Mouse (Mus musculus): ENCODE measurements around the gene Kdm3a.

The Kdm3a gene

DNA sequence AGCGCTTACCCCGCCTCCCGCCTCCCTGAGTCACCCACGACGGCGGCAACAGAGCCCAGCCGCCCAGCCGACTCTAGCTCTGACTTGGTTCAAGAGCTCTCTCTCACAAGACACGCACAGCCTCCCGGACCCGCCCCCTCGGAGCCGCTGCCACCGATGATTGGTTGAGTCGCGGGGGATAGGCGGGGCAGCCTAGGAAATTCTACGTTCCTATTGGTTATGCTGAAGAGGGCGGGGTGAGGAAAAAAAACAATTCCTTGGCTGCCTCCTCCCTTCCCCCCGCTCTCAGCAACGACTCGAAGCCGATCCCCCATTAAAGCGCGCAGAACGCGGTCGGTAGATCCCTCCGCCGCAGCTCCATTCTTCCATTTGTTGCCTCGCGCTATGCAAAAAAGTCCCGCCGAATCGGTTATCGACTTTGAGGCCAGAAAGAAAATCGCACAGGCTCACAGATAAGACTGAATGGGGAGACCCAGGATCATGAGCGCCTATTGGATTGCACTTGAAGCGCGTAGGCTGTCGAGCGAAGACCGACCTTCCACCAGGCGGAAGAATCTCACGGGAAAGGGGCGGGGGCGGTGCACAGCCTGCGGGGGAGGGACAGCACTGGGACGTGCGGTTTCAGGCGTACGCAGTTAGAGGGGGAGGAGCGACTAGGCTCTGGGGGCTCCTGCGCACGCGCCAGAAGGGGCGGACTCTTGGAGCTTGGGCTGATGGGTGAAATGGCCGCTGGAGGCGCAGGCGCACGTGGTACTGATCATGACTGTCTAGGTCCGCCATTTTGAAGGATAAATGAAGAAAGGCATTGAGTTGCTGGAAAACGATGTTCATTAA is at the start of gene Kdm3a:
Gene Kdm3a (minus strand): TSS at position 162 of the 834 bp plus-strand sequence.
- ChIA-PET POLR2A (interaction anchor here (0.5 to 11.6 kb wide), 87 partner anchors 8 to 809 kb away, joined by 3 to 244 read pairs (median 4); partner anchors contain the start of genes Chmp3 (in 3 of the 4), Immt (in 3 of the 4), Krcc1 (in 3 of the 4) and Rmnd5a (in 3 of the 4)), CTCF (interaction anchor here in 3 of 4 experiments (0.6 to 1.2 kb wide), 6 partner anchors 24 to 334 kb away, joined by 3 to 15 read pairs (median 3); no protein-coding TSS in a partner anchor)

DNA sequence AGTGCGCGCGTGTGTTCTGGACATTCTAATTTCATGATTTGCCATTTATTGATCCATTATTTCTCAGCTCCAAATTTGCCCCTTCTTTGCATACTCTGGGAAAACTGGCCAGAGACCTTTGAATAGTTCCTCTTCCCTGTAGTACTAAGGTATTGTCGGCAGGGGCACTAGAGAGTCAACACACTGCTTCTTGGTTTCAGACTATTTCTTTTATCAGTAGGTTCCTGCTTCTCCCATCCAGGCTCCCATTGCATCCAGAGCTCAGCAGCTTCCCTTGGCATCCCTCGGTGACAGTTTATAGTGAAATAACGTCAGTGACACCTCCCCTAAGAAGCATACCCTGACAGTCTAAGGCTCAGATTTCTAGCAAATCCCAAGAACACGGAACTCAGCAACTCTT is 46.1 kb upstream of the Kdm3a start:
- CTCF ChIA-PET: interaction anchor here (0.6 to 1.5 kb wide), 5 partner anchors 12 to 125 kb away, joined by 3 to 4 read pairs (median 4); no protein-coding TSS in a partner anchor
- POLR2A ChIA-PET: no interaction called here

DNA sequence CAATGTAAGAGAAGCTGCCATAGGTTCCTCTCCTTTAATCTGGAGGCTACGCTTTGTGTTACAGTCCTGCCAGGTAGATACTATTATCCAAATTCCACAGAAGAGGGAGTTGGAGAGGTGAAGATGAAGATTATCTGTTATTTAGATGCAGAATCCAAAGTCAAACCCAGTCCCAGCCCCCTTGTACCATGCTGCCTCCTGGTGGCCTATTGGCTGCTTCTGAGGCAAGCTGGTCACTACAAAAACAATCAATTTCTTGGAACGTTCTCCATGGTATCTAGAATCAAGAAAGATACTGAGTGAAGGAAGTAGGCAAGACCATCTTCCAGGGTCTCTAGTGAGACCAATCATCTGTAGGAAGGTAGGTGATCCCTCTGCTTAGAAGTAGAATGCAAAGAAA is 40.4 kb upstream of the Kdm3a start:
- POLR2A ChIA-PET: interaction anchor here in 2 of 4 experiments (0.6 to 0.8 kb wide), 2 partner anchors 10 to 84 kb away, joined by 3 read pairs; no protein-coding TSS in a partner anchor
- CTCF ChIA-PET: interaction anchor here in 3 of 4 experiments (0.6 to 1.5 kb wide), 7 partner anchors 10 to 529 kb away, joined by 3 to 6 read pairs (median 3); partner anchors contain the start of gene Thnsl2 (in 1 of the 3)

DNA sequence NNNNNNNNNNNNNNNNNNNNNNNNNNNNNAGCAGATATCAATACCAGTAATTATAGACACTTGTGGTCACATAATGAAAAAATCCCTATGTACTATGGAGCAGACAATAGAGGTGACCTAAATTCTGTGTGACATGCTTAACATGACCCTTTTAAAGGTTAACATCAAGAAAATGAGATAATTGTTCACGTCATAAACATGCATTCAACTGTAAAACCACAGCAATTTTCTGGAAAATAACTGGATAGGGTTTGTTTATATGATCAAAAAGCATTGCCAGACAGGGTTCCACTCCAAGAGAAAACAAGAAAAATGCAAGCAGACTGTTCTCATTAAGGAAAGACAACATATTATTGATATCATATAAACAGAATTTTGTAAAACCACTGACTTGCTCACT is 31.7 kb upstream of the Kdm3a start:
- ChIA-PET CTCF (interaction anchor here in 1 of 4 experiments (0.5 kb wide), 1 partner anchor 394 kb away, joined by 3 read pairs; no protein-coding TSS in a partner anchor), POLR2A (no interaction called here)

DNA sequence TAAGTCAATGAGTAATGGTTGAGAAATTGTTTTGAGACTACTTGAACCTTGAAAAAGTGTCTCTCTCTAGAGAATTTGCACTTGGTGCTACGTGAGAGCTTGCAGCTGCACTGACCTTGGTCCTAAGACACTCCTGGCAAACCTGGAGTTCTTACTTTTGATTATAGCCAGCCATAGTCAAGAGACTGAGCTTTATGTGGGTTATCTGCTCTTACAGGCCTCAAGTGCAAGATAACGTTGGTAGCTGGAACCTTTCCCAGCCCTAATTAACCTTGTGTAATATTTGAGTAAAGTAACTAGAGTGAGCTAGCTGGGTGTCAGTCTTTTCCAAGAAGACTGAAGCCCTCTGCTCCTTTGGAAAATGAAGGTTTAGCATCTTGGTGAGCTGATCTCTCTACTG is 25.5 kb upstream of the Kdm3a start:
- CTCF ChIA-PET: interaction anchor here in 1 of 4 experiments (0.5 kb wide), 1 partner anchor 146 kb away, joined by 3 read pairs; no protein-coding TSS in a partner anchor
- POLR2A ChIA-PET: interaction anchor here in 1 of 4 experiments (1.1 kb wide), 1 partner anchor 114 kb away, joined by 3 read pairs; no protein-coding TSS in a partner anchor

DNA sequence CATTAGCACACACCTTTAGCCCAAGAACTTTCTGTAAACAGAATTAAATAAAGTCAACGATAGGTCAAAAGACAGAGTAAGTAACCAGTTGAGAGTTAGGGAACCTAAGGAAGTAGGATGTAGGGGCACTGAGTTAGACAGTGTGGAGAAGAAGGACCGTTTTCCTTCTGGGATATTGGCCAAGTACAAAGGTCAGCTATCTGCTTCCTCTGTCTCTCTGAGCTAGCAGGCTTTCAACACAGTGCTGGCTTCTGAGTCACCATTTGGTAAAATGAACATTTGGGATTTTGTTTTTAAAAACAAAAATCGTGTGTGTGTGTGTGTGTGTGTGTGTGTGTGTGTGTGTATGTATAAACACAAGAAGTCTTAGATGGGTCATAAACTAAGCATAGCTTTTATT is 23.0 kb upstream of the Kdm3a start:
- POLR2A ChIA-PET: interaction anchor here in 3 of 4 experiments (0.5 to 1.6 kb wide), 5 partner anchors 14 to 74 kb away, joined by 3 to 5 read pairs (median 3); no protein-coding TSS in a partner anchor
- CTCF ChIA-PET: interaction anchor here in 1 of 4 experiments (0.8 kb wide), 1 partner anchor 509 kb away, joined by 3 read pairs; no protein-coding TSS in a partner anchor

DNA sequence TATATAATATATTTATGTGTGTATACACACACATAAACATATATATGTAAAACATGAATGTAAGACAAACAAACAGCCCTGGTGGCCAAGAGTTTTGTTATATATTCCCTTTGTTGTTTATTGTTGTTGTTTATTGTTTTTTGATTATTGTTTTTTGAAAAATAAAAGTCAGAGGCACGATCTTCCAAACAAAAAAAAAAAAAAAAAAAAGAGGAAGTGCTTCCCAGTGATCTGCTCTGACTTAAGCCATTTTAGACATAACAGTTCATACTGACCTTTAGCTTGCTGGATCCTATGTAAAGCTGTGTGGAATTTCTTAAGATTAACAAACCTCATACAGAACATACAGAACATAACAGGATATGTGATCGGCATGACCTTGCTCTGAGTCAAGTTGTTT is 19.1 kb upstream of the Kdm3a start:
- CTCF ChIA-PET: interaction anchor here in 2 of 4 experiments (0.7 to 1.2 kb wide), 2 partner anchors 357 to 649 kb away, joined by 3 to 10 read pairs; no protein-coding TSS in a partner anchor
- POLR2A ChIA-PET: interaction anchor here in 2 of 4 experiments (0.7 kb wide), 2 partner anchors 31 to 443 kb away, joined by 4 to 6 read pairs; no protein-coding TSS in a partner anchor

DNA sequence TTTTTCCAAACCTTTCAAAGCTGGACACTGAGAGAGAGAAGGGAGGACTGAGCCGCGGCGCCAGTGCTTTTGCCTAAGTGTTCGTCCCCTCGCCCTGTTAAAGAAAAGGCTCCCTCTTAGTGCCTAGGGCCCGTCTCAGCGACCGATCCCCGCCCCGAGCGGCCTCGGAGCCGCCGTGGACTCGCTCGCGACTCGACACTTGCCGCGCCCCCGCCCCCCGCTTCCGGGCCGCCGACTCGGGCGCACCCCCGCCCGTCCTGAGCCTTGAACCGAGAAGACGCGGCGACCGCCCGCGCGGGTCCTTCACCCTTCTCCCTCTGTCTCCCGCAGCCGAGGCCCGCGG is 333 bp downstream of the Kdm3a start:
- ChIA-PET POLR2A (interaction anchor here (0.5 to 11.6 kb wide), 79 partner anchors 7 to 808 kb away, joined by 3 to 244 read pairs (median 4); partner anchors contain the start of genes Chmp3 (in 3 of the 4), Immt (in 3 of the 4), Krcc1 (in 3 of the 4) and Rmnd5a (in 3 of the 4)), CTCF (interaction anchor here in 3 of 4 experiments (0.5 to 1.2 kb wide), 5 partner anchors 19 to 334 kb away, joined by 3 read pairs; no protein-coding TSS in a partner anchor)

DNA sequence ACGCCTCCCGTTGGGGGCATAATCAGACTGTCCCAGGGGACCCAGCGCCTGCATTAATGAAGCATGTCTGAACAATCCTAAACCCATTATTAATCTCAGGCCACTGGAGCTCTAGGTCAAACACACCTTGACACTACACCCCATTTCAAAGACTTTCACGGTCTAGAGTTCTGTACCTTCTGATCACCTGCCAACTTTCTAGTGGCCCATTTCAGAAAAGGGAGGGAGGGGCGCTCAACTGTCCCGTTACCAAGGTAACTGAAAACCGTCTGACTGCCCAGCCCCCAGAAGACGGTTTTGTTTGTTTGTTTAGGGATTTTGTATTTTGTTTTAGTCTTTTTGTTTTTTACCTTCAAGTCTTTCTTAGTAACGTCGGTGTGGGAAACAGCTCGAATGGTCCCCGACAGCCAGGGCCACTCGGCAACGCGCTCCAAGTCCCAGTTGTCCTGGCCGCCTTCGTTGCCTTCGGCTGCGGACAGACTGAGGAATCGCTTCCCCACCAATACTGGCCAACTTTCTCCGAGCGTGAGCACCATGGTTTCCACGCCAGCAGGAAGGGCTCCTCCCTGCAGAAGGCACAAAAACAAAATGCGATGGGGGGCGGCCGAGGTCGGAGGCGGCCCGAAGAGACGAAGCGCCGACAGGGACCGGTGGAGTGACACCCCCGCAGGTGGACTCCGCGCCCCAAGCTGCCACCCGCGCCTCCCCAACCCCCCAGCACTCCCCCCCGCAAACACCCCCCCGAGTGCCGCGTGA is 906 bp downstream of the Kdm3a start:
- CTCF ChIA-PET: interaction anchor here in 3 of 4 experiments (0.5 to 1.2 kb wide), 4 partner anchors 19 to 333 kb away, joined by 3 read pairs; no protein-coding TSS in a partner anchor
- POLR2A ChIA-PET: interaction anchor here (0.5 to 11.6 kb wide), 73 partner anchors 7 to 836 kb away, joined by 3 to 244 read pairs (median 4); partner anchors contain the start of genes Immt (in 3 of the 4), Krcc1 (in 3 of the 4), Chmp3 (in 2 of the 4) and Rmnd5a (in 2 of the 4)

DNA sequence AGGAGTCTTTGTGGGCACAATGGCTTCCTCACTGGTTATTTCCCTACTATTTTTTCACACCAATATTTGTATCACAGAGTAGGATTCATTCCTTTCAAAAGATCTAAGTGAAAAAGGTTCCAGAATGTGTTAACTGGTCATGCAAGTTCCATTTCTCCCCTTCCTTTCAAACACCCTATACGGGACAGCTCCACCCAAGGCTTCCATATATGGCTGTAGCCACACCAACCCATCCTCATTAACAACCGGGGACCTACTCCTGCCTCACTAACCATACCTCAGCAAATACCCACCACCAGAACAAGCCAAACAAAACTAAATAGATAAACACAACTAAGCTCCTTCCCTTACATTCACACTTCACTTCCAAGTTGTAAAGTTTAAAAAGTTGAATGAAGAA is 1.6 kb downstream of the Kdm3a start:
- ChIA-PET POLR2A (interaction anchor here in 3 of 4 experiments (0.5 to 11.6 kb wide), 20 partner anchors 10 to 837 kb away, joined by 3 to 244 read pairs (median 6); partner anchors contain the start of gene Chmp3 (in 1 of the 3)), CTCF (no interaction called here)

DNA sequence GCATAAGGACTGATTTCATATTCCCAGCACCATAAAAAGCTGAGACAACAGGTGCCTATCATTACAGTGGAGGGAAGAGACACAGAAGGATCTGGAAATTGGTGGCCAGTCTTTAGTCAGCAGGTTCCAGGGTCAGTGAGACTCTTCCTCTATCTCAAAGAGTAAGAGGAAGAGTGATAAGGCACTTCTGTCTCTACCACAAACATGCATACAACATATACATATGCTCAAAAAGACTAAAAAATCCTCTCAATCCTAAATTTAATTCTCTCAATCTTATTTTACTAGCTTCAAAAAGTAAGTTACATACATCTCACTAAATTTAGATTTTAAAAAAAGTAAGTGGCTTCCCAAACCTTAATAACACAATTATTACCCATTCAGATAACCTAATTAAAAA is 5.5 kb downstream of the Kdm3a start:
- ChIA-PET POLR2A (interaction anchor here in 1 of 4 experiments (0.6 to 11.6 kb wide), 7 partner anchors 9 to 210 kb away, joined by 3 to 244 read pairs (median 4); no protein-coding TSS in a partner anchor), CTCF (no interaction called here)

DNA sequence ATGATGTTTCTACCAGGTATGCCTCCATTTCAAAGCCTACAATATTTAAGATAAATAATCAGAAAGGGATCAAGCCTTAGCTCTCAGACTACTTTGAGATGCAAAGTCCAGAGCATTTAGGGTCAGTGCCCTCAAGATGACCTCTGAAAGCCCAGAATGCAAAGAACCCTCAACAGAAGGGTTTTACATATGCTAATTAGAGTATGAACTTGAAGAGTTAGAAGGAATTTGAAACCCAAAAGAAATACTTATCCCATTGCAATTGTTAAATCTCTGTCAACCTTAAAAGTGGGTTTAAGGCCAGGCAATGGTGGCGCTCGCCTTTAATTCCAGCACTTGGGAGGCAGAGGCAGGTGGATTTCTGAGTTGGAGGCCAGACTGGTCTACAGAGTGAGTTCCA is 6.8 kb downstream of the Kdm3a start:
- ChIA-PET CTCF (interaction anchor here in 3 of 4 experiments (0.7 to 1.4 kb wide), 3 partner anchors 144 to 178 kb away, joined by 3 to 4 read pairs (median 4); no protein-coding TSS in a partner anchor), POLR2A (interaction anchor here (1.0 to 11.6 kb wide), 17 partner anchors 9 to 198 kb away, joined by 3 to 244 read pairs (median 6); partner anchors contain the start of genes Chmp3 (in 2 of the 4) and Rmnd5a (in 1 of the 4))

DNA sequence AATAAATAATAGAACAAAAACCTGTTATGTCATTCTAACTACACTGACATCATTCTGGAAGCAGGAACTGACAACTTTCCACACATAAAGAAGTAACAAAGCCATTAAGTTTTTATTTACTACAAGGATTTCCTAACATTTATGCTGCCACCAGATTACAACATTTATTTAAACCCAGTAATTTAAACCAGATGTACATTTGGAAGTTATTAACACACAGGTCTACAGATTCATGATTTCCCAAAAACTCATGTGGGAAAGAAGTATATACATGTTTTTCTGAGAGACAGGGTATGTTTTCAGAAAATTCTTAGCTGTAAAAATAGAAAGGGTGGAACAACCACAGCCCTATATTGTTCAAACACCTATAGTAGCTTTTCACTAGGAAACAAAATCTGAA is 8.1 kb downstream of the Kdm3a start:
- CTCF ChIA-PET: interaction anchor here in 1 of 4 experiments (1.3 kb wide), 1 partner anchor 179 kb away, joined by 4 read pairs; no protein-coding TSS in a partner anchor
- POLR2A ChIA-PET: interaction anchor here in 3 of 4 experiments (1.0 to 11.6 kb wide), 13 partner anchors 8 to 199 kb away, joined by 3 to 244 read pairs (median 8); partner anchors contain the start of genes Kdm3a (in 2 of the 3), Chmp3 (in 1 of the 3) and Rmnd5a (in 1 of the 3)

DNA sequence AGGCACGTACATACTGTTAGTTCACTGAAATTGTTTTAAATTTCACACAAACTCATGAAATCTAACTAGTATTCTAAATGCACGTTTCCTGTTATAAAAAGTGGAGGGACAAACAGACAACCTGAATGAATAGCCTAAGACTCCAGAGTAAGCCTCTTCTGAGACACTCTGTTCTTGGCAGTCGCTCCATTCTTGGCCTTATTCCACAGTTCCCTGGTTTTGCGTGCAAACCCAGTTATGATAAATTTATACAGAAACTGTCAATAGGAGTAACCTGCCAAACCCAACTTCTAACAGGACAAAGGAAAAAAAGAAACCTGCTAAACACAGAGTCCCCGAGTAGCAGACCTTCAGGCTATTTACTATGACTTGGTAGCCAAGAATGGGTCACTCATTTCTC is 10.8 kb downstream of the Kdm3a start:
- POLR2A ChIA-PET: no interaction called here
- CTCF ChIA-PET: no interaction called here

DNA sequence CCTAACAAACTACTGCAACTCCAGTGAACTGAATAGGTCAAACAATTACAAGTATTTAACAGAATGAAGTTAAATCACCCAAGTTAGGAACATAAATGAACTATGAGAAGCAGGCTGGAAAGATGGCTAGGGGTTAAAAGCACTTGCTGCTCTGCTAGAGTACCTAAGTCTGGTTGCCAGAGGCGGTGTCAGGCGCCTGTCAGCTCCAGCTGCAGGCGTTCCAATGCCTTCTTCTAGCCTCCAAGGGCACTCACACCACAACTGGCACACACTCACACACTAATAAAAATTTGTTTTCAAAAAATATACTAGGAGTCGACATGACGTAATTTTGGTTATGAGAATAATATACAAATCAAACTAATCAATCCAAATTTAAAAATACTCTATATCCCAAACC is 11.2 kb downstream of the Kdm3a start:
- POLR2A ChIA-PET: interaction anchor here in 2 of 4 experiments (0.9 to 2.1 kb wide), 5 partner anchors 10 to 79 kb away, joined by 3 to 16 read pairs (median 8); partner anchors contain the start of genes Chmp3 (in 1 of the 2) and Kdm3a (in 1 of the 2)
- CTCF ChIA-PET: no interaction called here

DNA sequence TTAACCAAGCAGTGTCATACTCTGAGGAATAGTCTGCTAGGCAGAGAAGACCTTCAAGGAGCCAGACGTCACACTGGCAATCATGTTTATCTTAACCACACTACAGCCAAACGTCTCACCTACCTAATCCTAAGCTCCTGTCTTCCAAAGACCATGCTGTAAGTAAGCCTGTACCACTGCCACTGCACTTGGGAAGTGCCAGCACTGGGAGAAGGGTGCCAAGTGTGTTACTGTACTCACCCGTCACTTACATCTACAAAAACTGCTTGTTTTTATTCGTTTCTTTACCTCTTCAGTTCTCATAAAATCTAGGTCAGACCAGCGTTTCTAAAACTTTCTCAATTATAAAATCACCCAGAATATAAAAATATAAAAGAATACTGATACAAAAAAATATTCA is 15.8 kb downstream of the Kdm3a start:
- CTCF ChIA-PET: no interaction called here
- POLR2A ChIA-PET: interaction anchor here in 2 of 4 experiments (0.6 to 2.5 kb wide), 9 partner anchors 8 to 22 kb away, joined by 3 to 24 read pairs (median 9); partner anchors contain the start of gene Kdm3a (in 2 of the 2)

DNA sequence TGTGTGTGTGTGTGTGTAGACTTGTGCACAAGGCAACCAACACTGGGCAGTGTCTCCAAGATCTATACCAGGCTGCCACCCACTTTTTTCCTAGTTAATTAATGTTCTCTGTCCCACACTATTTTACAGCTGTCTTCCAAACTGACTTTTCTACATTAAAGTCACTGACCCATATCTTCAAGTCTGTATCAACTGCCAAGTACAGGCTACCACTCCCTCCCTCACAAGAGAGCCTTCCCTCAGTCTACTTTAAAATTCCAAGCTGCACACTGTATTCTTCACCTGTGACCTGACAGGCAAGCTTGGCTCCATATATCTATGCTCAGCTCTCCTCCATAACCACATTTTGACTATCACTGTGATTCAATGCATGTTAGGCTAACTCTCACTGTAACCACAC is 19.6 kb downstream of the Kdm3a start:
- CTCF ChIA-PET: no interaction called here
- POLR2A ChIA-PET: interaction anchor here in 1 of 4 experiments (1.2 to 10.5 kb wide), 3 partner anchors 8 to 69 kb away, joined by 4 to 244 read pairs (median 4); partner anchors contain the start of genes Chmp3 and Kdm3a
